Mouse (Mus musculus) cerebellum, postnatal 10 days (tissue): ENCODE measurements at regions not wholly inside any gene's neighbourhood (a gene's known extent, or its start where the extent isn't known, plus 50 kb on each side); places are given as distances from the start of the nearest gene placed in this dataset.

Source experiments
- DNase-seq, 2 experiments: peaks; one replicate each; pipeline ENCODE4 v3.0.0; 2021; ENCODE audit warnings: mixed read lengths in 2 of 2

GRCm38 (mm10) chr6:104040450-104040849, 452.1 kb upstream of the Cntn6 start:
- no peak for DNase-seq

DNA sequence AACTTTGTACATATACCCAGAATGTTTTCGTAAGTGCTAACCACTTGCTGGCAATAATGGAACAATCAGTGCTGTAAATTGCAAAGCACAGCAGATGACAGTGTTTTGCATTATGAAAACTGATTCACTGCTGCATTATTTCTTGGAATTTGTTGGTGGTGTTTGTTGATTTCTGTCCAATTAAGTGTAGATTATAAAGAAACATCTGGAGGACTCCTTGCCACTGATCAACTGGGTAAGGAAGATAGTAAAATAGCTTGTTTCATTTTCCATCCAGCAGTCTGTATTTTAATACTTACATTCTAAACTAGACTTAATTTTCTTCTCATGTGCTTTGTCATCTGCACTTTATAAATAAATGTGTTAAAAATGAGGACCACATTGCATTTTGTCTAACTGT, 436.6 kb upstream of the Cntn6 start:
- no peak for DNase-seq

- no peak for DNase-seq
Measured at GRCm38 (mm10) chr6:104061692-104062263, 430.8 kb upstream of the Cntn6 start.

DNA sequence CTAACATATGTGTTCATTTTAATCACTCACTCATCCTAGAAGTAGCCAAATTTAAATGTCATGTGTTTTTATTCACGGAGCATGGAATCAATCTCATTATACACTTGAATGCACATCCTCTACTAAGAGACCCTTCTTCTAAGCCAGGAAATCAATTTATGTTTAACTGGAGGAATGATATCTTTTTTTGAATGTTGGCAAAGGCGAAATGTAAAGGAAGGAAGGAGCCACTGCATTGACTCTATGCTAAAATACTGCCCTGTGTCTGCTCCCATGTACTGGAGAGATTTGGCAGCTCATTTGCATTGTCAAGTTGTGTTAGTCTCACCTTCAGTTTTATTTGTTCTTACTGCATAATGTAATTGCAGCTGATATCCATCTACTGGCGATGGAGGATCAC, 412.0 kb upstream of the Cntn6 start:
- peak; percentile 42 for DNase-seq

GRCm38 (mm10) chr6:104082242-104082641, 410.3 kb upstream of the Cntn6 start:
- DNase-seq = no peak

DNA sequence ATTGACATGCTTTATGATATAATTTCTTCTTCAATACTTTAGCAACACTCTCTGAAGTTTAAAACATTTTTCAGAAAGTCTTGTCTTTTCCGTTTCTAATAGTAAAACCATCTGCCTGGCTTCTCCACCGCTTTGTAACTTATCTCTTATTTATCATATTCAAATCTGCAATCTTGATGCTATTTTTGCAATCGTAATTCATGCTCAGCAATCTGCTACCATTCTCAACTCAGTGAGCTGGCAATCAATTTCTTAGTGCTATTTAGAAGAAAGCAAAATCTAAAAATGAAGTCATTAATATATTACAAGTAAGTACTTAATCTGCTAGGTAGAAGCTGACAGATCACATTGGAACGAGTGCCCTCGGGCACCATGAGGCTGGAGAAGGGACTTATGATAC, 384.2 kb upstream of the Cntn6 start:
- no peak for DNase-seq
